Comparison of ENCODE assay signal across 30 mouse cellular contexts in the genomic region with DNA sequence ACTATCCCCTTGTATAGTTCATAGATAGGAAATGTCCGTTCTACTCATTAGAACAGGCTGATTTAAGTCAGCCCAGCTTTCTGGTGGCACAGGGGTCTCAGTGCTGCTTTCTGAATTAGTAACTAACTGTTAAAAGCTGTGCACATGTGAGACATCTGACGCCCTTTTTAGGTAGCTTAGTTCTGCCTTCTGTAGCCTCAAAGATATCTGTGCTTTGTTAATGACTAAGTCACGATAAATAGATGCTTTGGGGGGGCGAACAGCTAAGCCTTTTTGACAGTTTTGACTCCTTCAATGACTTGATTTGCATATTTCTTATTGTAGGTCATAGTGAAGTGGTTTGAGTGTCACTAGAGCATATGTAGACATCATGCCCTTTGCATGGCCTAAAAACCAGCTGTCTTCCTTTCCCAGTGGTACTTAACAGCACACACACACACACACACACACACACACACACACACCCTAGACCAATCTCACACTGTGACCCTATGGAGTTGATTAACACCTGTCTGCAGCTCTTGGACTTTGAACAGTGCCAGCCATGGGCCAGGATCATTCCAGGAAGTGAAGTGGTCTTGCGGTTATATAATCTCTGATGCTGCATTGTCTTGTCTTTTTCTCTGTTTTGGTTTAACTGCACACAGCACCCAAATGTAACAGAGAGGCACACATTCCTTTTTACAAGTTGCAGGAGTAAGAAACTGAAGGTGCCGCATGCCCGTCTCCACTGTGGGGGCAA. TPM values are rescaled to one million over a fixed set of nuclear protein-coding genes. Genes with fewer than 3 reads are reported as not detected.
DNase-seq lines count a peak whose midpoint lies in the region; ATAC-seq and TF ChIP-seq lines count a peak whose summit lies in the region.
"Had no signal": no experiment of that assay in that cellular context is flagged by ENCODE, and none has a peak within 500 bp of the region (broad histone marks: within the 10 kb centered on the region; RNA-seq: fewer than 3 reads in every experiment).

No protein-coding gene starts in this region.

- TF ChIP-seq CTCF in kidney, adult 2 months (conservative IDR thresholded peaks at IDR 0.05; ENCODE audit: insufficient read depth, insufficient read length, low read depth, low read length), result no peak

- TF ChIP-seq POLR2A in kidney, adult 2 months (IDR thresholded peaks at IDR 0.05; ENCODE audit: low read depth, low read length), result no peak

- H3K4me1 ChIP-seq in kidney, adult 2 months (ENCODE audit: control insufficient read depth, insufficient read depth, low read length), result no peaks in the 10 kb centered on the region; the same call in 1 of the 2 replicates
- no peaks in the 10 kb centered on the region for H3K4me1 ChIP-seq in kidney, embryonic 16.5 days (ENCODE audit: insufficient read depth, low read length)
- H3K4me1 ChIP-seq in intestine, embryonic 16.5 days (ENCODE audit: control insufficient read depth, insufficient read depth, low read length), result no peaks in the 10 kb centered on the region
- H3K4me1 ChIP-seq: forebrain, embryonic 12.5 days; hindbrain, embryonic 10.5 days; liver, embryonic 15.5 days; lung, embryonic 15.5 days; midbrain, embryonic 10.5 days; neural tube, embryonic 13.5 days had no signal

- no peak overlapping the region for H3K9ac ChIP-seq in kidney, embryonic 16.5 days (replicated peaks; ENCODE audit: low read length)
- H3K9ac ChIP-seq in intestine, embryonic 16.5 days (ENCODE audit: low read depth, low read length), result no peak overlapping the region
- H3K9ac ChIP-seq: embryonic facial prominence, embryonic 13.5 days; forebrain, embryonic 12.5 days; liver, embryonic 15.5 days; lung, embryonic 15.5 days; neural tube, embryonic 13.5 days had no signal

- H3K27me3 ChIP-seq in kidney, adult 2 months (replicated peaks; ENCODE audit: control insufficient read depth, insufficient read depth, low read length), result no peaks in the 10 kb centered on the region
- no peaks in the 10 kb centered on the region for H3K27me3 ChIP-seq in kidney, embryonic 16.5 days (ENCODE audit: insufficient read depth, low read length)
- H3K27me3 ChIP-seq in intestine, embryonic 16.5 days (replicated peaks; ENCODE audit: control insufficient read depth, insufficient read depth, low read length), result no peaks in the 10 kb centered on the region
- H3K27me3 ChIP-seq: embryonic facial prominence, embryonic 13.5 days; forebrain, embryonic 12.5 days; liver, embryonic 15.5 days; lung, embryonic 15.5 days; neural tube, embryonic 13.5 days had no signal

- no peaks in the 10 kb centered on the region for H3K9me3 ChIP-seq in kidney, embryonic 16.5 days (ENCODE audit: low read length)
- H3K9me3 ChIP-seq in intestine, embryonic 16.5 days (ENCODE audit: control insufficient read depth, low read length), result no peaks in the 10 kb centered on the region
- H3K9me3 ChIP-seq: embryonic facial prominence, embryonic 13.5 days; forebrain, embryonic 12.5 days; hindbrain, embryonic 10.5 days; limb, embryonic 10.5 days; liver, embryonic 15.5 days; lung, embryonic 15.5 days; midbrain, embryonic 10.5 days; neural tube, embryonic 13.5 days had no signal

- no peak for ATAC-seq in kidney, embryonic 16.5 days (ENCODE audit: low FRiP score, low TSS enrichment)
- ATAC-seq in intestine, embryonic 16.5 days, result peak; percentile 73; the same call in 1 of the 2 replicates
- ATAC-seq: midbrain, embryonic 16.5 days had no signal

- DNase-seq in kidney, adult 2 months, result peak; percentile 69
- DNase-seq in A20 (ENCODE audit: low read depth, low spot score), result peak; percentile 82
- DNase-seq in B cell, adult 2 months, result peak; percentile 36 to 46
- DNase-seq in lung, postnatal 14 days, result no peak
- DNase-seq in layer of hippocampus, adult 18-20 months (ENCODE audit: low spot score in 2 of 2), result no peak
- DNase-seq: adrenal gland, adult 2 months; cerebellum, adult 11-12 months; cerebellum, postnatal 25 days; embryo, embryonic 11 days; gastrocnemius, postnatal 10 days; heart, adult 11 months; layer of hippocampus, adult 9-11 months; liver; thymus, adult 2 months had no signal

- H3K36me3 ChIP-seq in kidney, adult 2 months (ENCODE audit: control insufficient read depth, insufficient read depth, low read length), result no peaks in the 10 kb centered on the region; the same call in 1 of the 2 replicates
- no peaks in the 10 kb centered on the region for H3K36me3 ChIP-seq in kidney, embryonic 16.5 days (ENCODE audit: insufficient read depth, low read length)
- no peaks in the 10 kb centered on the region for H3K36me3 ChIP-seq in intestine, embryonic 16.5 days (ENCODE audit: control insufficient read depth, insufficient read depth, low read length)
- H3K36me3 ChIP-seq: forebrain, embryonic 12.5 days; hindbrain, embryonic 10.5 days; limb, embryonic 10.5 days; liver, embryonic 15.5 days; lung, embryonic 15.5 days; midbrain, embryonic 10.5 days; neural tube, embryonic 13.5 days had no signal

- H3K4me3 ChIP-seq in kidney, adult 2 months (ENCODE audit: insufficient read depth, low read depth, low read length), result no peak overlapping the region
- H3K4me3 ChIP-seq in kidney, embryonic 16.5 days (ENCODE audit: low read length), result no peak overlapping the region
- H3K4me3 ChIP-seq in intestine, embryonic 16.5 days (ENCODE audit: low read length), result no peak overlapping the region
- H3K4me3 ChIP-seq: embryonic facial prominence, embryonic 13.5 days; erythroblast, embryonic 14.5 days; forebrain, embryonic 12.5 days; hindbrain, embryonic 10.5 days; limb, embryonic 10.5 days; liver, embryonic 15.5 days; lung, embryonic 15.5 days; midbrain, embryonic 10.5 days; myocyte; neural tube, embryonic 13.5 days had no signal

- no peak overlapping the region for H3K27ac ChIP-seq in kidney, adult 2 months (ENCODE audit: insufficient read depth, low read depth, low read length)
- H3K27ac ChIP-seq in kidney, embryonic 16.5 days (ENCODE audit: low read length), result no peak overlapping the region
- H3K27ac ChIP-seq in intestine, embryonic 16.5 days (ENCODE audit: low read length), result no peak overlapping the region
- H3K27ac ChIP-seq: forebrain, embryonic 12.5 days; hindbrain, embryonic 10.5 days; limb, embryonic 10.5 days; liver, embryonic 15.5 days; lung, embryonic 15.5 days; midbrain, embryonic 10.5 days; neural tube, embryonic 13.5 days; stomach, postnatal 0 days had no signal

- WGBS in kidney, adult 2 months, result 87% methylated on average over 7 of the region's 7 CpGs
- WGBS in kidney, embryonic 16.5 days, result 87% methylated on average over 7 of the region's 7 CpGs
- 83% methylated on average over 7 of the region's 7 CpGs for WGBS in intestine, embryonic 16.5 days

- no peak overlapping the region for H3K4me2 ChIP-seq in kidney, embryonic 16.5 days (replicated peaks; ENCODE audit: low read depth, low read length)
- H3K4me2 ChIP-seq in intestine, embryonic 16.5 days (ENCODE audit: low read depth, low read length), result no peak overlapping the region
- H3K4me2 ChIP-seq: embryonic facial prominence, embryonic 13.5 days; forebrain, embryonic 12.5 days; heart, embryonic 11.5 days; liver, embryonic 15.5 days; lung, embryonic 15.5 days; neural tube, embryonic 13.5 days had no signal

RNA-seq across cellular contexts. Expression of gene Dusp22, which starts 33.0 kb away (rescaled TPM):
- 22.8 and 25.2 TPM in 2 replicates for polyA plus RNA-seq in kidney, adult 2 months (2012; rRNA removed)
- 19.1 and 20.4 TPM in 2 replicates for polyA plus RNA-seq in kidney, embryonic 16.5 days (2015; fragmentation: Nextera tagmentation; extraction: Ambion mirVana)
- 11.7 and 12.9 TPM in 2 replicates for polyA plus RNA-seq in intestine, embryonic 16.5 days (2015; fragmentation: Nextera tagmentation; extraction: Ambion mirVana)
- total RNA-seq in layer of hippocampus, adult 18-20 months (2021), result 10 to 100 TPM; 23.7 to 25.6 TPM
- total RNA-seq: MEL had no signal

RNA-seq across cellular contexts. Expression of gene Irf4, which starts 56.2 kb away (rescaled TPM):
- 0.96 and 1.6 TPM in 2 replicates for polyA plus RNA-seq in kidney, adult 2 months (2012; rRNA removed)
- polyA plus RNA-seq in kidney, embryonic 16.5 days (2015; fragmentation: Nextera tagmentation; extraction: Ambion mirVana), result 0.15 and 0.22 TPM in 2 replicates
- 0.06 and 0.09 TPM in 2 replicates for polyA plus RNA-seq in intestine, embryonic 16.5 days (2015; fragmentation: Nextera tagmentation; extraction: Ambion mirVana)
- under 1 TPM; 0.22 to 0.43 TPM for total RNA-seq in layer of hippocampus, adult 18-20 months (2021)
- total RNA-seq: MEL had no signal
- polyA plus RNA-seq: erythroblast, embryonic 14.5 days; hindbrain, embryonic 10.5 days; limb, embryonic 10.5 days; midbrain, embryonic 10.5 days had no signal

Comparison
In these comparisons a context has a peak if more than half of its experiments do, and no peak if none do; other contexts are left out.
1. DNase-seq: peak in kidney, adult 2 months (single experiment), A20 (single experiment) and B cell, adult 2 months (2 of 2); none in lung, postnatal 14 days (single experiment) and layer of hippocampus, adult 18-20 months (0 of 2).